Mouse (Mus musculus) thymus, postnatal 0 days (tissue): ENCODE data around the gene Filip1. TPM values are rescaled to one million over a fixed set of nuclear protein-coding genes. Genes with fewer than 3 reads are reported as not detected.

Experiments
- DNase-seq: peaks from one replicate; pipeline ENCODE4 v3.0.0-alpha.2; 2015; ENCODE audit warnings: low spot score
- polyA plus RNA-seq: library from polyadenylated mRNA; unstranded; fragments of >200 nt; fragmentation: Nextera tagmentation; extraction: Ambion mirVana; gene quantifications from 2 replicates; pipeline ENCODE4 v1.2.1, GENCODE M21; 2015

Filip1 gene
- polyA plus RNA-seq, 1 experiment from 2014 or later = 1.6 TPM

DNA sequence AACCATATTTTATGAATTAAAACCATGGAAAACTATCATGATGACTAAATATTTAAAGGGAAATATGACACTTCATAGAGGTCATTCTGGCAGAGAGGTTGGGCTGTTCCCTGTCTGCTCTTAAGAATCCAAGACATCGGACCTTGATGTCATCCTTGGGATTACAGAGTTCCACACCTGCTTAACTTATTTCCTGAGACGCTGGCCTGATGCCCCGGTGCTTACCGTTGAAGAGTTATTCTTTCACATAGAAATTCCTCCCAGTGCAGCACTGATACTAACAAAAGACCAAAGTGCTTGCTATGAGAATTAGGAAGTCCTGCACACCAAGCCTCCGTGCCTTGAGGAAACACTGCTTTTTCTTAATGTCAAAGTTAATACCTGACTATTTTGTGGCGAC lies 62.6 kb downstream of the Filip1 start:
- no peak for DNase-seq

GRCm38 (mm10) chr9:79948376-79948775 lies 64.3 kb downstream of the Filip1 start:
- DNase-seq = no peak

- DNase-seq = no peak
Observed at GRCm38 (mm10) chr9:79947973-79948372, 64.7 kb downstream of the Filip1 start.

DNA sequence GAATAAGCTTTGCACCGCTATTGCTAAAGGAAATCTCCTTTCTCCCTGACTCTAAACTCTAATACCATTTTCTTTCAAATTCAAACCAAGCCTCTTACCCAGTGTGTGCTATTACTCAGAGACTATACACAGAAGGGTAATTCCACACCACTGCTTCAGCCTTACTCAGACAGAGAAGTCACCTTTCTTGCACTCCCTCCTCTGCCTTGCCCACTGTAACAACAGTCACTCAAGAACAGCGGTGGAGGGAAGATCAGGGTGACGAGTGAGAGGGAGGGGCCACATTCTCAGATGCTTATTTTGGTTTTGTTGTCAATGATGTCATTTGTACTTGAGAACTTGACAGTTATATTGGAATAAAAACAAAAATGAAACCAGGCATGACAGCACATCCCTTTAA lies 65.2 kb downstream of the Filip1 start:
- DNase-seq = no peak

DNA sequence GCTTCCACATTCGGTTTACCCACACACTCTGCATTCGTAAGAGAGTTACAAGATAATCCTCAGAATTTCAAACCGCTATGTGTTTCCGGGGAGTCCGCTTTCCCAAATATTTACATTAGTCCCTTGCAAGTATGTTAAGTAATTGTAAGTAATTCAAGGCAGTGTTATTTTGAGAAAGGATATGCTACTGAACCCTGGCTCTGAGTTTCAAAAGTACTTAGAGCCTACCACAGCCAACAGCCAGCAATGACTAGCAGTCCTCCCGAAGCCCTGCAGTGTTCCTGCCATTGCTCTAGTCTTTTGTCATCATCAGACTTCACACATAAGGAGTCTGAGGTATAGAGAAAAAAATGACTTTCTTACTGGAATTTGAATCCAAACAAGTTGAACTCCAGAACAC lies 67.8 kb downstream of the Filip1 start:
- DNase-seq = no peak

DNA sequence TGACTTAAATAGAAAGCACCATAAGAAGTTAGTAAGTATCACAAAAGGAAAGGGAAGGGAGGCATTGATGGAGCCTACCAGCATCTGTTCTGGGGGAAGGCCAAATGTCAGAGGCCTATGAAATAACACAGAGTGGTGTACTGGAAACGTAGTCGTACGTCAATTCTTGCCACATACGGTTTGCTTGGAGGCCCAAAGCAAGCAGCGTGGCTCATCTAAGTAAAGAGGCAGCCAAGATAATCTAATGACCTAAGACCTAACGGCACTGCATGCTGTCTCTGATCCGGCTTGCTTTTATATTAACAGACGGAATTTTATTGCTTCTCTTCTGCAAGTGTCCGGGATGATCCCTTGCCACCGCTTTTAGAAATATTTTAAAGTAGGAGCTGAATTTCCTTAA lies 68.7 kb downstream of the Filip1 start:
- DNase-seq = no peak

DNA sequence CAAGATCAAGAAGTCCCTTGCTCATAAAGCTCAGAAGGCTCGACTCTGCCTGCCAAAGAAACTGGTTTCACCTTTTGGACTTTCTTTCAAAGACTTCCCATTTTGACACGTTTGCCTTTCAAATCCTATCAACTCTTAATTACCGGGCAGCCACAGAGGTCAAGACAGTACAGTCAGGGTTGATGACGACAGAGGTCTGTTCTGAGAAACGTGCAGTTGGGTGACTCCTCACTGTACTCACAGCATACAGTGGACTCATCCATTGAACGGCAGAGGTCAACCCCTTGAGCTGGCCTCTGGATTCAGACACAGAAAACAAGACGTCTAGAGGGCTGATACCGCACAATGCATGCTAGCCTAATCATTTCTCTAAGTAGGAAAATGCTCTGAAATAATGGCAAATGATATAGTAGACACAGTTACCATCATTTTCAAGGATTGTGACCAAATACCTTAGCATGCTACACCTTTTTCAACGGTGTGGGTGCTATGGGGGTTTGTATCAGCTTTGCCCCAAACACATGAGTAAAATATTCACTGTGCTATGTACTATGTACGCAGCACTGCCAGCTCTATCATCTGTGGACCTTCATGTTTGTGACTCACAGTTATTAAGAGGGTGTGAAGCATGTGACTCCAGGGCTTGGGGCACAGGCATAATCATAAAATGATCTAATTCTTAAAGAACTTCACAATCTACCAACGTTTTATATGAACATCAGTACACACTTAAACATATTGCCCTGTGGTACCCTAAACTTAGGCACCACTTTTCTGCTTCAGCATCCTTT lies 74.0 kb downstream of the Filip1 start:
- no peak for DNase-seq

- DNase-seq = no peak
Observed at GRCm38 (mm10) chr9:79937570-79937969, 75.1 kb downstream of the Filip1 start.

DNA sequence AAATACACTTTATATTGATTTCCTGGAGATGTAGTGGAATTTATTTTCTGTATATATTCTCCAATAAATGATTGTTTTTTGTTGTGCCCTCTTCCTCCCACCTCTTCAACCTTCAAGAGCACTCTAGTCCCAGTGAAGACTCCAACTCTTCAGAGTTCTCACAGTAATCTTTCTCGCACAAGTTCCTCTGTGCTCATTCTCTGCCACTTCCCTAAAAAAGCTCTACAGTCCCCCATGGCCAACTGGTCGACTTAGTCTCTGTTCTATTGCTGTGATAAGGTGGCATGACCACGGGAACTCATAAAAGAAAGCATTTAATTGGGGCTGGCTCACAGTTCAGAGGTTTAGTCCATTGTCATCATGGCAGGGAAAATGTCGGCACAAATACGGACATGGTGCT lies 80.1 kb downstream of the Filip1 start:
- no peak for DNase-seq

- DNase-seq = no peak
Observed at GRCm38 (mm10) chr9:79928092-79928491, 84.6 kb downstream of the Filip1 start.

DNA sequence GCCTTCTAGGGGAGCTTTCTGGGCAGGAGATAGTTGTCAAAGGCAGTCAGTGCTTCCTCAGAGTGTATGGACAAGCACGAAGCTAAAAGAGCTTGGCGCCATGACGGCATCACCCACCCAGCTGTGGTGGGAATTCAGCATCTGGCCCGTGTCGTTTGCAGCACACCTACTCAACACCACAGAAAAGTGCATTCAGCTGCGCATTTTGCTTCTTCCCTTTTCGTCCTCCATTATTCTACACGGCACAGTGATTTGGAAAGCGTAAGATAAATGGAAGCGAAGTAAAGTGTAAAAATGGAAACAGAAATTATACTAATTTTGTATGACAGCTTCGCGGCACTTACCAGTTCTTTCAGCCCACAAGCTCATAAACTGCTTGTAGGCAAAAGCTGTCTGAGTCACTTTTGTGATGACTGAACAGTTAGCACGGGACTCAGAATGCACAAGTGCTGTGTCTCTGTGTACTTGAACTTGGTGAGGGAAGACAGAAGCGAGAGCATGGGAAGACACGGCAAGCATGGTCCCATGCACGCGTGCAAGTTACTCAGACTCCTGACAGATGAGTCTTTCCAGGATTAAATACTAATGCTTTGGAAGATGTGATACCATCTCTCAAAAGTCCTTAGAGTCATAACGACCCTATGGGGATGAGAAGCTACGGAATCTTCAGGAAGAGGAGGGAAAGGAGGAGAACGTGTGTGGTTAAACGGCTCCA lies 85.3 kb downstream of the Filip1 start:
- DNase-seq = no peak

- no peak for DNase-seq
Observed at GRCm38 (mm10) chr9:79926464-79927155, 86.0 kb downstream of the Filip1 start.

DNA sequence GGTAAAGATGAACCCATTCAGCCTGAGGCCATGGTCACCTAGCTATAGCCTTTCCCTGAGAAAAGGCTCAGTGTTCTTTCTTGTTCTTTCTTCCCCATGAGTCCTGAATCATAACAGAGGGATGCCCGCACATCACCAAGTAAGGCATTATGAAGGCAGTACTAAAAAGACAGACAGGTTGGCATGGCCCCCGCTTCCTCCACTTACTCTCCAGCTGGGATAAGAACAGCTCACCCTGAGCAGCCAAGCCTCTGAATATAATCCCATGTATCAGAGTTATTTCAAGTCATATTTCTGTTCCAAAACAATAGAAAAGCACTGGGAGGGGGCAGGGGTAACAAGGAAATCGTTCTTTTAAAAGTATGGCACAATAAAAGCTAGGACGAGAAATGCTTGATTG lies 86.7 kb downstream of the Filip1 start:
- no peak for DNase-seq

GRCm38 (mm10) chr9:79923262-79923661 lies 89.4 kb downstream of the Filip1 start:
- DNase-seq = no peak

GRCm38 (mm10) chr9:79922493-79922760 lies 90.2 kb downstream of the Filip1 start:
- no peak for DNase-seq

DNA sequence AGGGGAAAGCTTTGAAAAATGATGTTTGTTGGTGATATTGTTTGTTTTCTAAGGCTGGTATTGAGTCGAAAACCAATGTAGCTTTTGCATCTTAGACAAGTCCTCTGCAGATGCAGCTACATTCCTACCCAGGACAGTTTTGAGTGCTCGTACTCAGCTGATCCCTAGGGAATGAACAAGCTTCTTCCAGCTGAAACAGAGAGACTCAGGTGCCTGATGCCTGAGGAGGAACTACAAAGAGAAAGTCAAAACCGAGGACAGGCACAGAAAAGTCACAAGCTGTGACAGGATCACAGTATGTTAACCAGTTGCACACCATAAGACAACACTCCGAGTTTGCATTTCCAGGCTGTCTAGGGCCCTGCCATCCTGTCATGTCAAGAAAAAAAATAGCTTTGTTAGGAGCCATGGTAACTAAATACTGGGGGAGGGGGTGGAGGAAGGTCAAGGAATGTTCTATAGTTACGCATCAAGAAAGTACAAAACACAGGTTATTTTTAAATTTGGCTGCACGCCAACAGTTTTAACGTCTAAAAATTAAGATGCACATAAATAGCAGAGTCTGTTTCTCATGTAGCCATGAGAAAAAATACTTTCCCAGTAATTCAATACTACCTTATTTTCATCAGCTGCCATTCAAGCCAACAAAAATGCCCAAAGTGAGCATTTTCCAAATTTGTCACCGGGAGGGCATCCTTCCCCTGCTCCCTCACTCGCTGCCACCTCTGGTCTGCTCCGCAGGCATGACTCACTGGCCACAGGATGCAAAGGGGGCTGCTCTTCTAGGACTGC lies 90.8 kb downstream of the Filip1 start:
- no peak for DNase-seq

DNA sequence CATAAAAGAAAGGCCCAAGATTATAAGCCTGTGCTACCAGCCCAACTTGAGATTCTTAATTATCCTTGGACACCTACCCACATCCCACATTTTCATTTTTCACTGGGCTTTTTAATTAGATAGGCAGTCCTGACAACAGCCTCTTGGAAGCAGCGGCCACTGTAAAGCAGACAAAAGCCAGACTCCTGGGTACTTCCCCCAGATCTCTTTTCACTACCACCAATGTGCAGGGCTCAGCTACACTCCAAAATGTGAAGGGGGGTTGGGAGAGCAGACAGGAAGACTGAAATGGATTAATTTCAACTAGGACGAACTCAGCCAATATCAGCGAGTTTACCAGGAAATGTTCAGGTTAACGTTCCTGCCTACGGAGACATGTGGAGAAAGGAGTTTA lies 92.1 kb downstream of the Filip1 start:
- no peak for DNase-seq

- no peak for DNase-seq
Observed at GRCm38 (mm10) chr9:79919750-79920539, 92.7 kb downstream of the Filip1 start.

DNA sequence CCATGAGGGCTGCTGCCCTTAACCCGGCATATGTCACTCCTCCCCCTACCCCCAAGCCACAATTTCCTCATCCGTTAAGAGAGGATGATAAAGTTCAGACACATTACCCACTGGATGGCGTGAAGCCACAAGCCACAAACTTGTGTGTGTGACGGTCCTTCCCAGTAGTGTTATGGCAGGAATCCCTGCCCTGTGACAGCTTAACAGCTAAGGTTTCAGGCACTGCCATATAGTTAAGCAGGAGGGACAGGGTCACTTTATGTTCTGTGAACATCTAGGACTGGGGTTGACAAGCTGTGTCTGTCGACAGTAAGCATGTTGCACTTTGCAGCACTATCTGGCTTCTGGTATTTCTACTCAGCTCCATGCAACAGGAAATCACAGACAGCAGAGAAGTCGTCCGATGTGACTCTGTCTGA lies 93.3 kb downstream of the Filip1 start:
- DNase-seq = peak; percentile 54

DNA sequence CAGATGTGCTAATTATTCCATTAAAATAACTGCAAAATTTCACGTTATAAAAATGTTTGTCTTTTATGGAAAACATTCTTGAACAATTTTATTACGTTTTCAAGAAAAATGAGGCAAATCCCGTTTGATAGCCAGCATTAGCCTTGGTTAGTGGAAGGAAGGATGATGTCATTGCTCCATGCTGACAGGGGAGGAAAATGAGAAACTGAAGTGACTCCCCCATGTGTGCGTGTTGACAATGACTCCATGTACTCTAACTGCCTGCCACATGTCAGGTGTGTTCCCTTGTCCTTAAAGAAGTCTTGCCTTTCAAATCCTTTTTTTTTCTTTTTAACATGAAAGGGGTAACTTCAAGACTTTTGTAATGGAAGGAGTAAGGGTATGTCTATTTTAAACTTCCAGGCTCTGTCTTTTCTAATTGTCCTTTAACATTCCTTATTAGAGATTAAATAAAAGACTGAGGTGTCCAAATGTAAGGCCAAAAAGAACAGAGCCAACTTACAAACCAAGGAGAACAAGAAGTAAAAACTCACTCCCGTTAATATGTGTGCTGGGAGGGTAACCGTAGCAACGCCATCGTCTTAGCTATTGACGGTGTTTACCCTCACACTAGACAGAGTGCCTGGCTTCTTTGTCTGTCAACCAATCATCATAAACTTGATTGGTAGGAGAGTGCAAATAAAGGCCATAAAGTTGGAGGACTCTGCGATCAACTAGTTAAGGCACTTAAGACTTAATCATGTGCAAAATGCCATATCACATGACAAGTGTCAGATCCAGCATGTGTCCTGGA lies 94.1 kb downstream of the Filip1 start:
- no peak for DNase-seq
